Mouse (Mus musculus) kidney, postnatal 0 days (tissue): ENCODE data around the gene Rrnad1. TPM values are rescaled to one million over a fixed set of nuclear protein-coding genes. Genes with fewer than 3 reads are reported as not detected.
A peak's percentile ranks its signal among the peaks of the same experiment; 100 is the strongest.

ENCODE experiments used
- ATAC-seq: fragments of 200-750 bp; cut with Nextera tagmentation; replicated peaks from 2 replicates; pipeline ENCODE4 v1.8.0; 2017; ENCODE audit warnings: low read depth, moderate number of reproducible peaks, moderate TSS enrichment, moderate library complexity; ENCODE audit not compliant: low FRiP score
- DNase-seq: peaks from one replicate; pipeline ENCODE4 v3.0.0-alpha.2; 2016; ENCODE audit warnings: low spot score
- H3K27ac ChIP-seq: fragments of 300-500 bp; sonication (generic); 2 replicates; pipeline ENCODE4 v1.5.1; 2014; ENCODE audit warnings: mild to moderate bottlenecking
- H3K27me3 ChIP-seq: fragments of 300-500 bp; sonication (generic); 2 replicates; pipeline ENCODE4 v1.6.1; 2014; ENCODE audit warnings: low read length, mixed read lengths; ENCODE audit not compliant: insufficient read depth
- H3K36me3 ChIP-seq: fragments of 300-500 bp; sonication (generic); 2 replicates; pipeline ENCODE4 v1.6.1; 2014; ENCODE audit warnings: low read length, mixed read lengths; ENCODE audit not compliant: insufficient read depth
- H3K4me1 ChIP-seq: fragments of 300-500 bp; sonication (generic); replicated peaks from 2 replicates; pipeline ENCODE4 v1.6.1; 2014; ENCODE audit warnings: antibody characterized with exemption, low read length, mixed read lengths; ENCODE audit not compliant: insufficient read depth
- H3K4me2 ChIP-seq: fragments of 300-500 bp; sonication (generic); 2 replicates; pipeline ENCODE4 v1.6.1; 2014; ENCODE audit warnings: mild to moderate bottlenecking, low read length, moderate library complexity, mixed read lengths
- H3K4me3 ChIP-seq: fragments of 300-500 bp; sonication (generic); replicated peaks from 2 replicates; pipeline ENCODE4 v1.5.1; 2014; ENCODE audit warnings: low read depth, low read length
- H3K9ac ChIP-seq: fragments of 300-500 bp; sonication (generic); 2 replicates; pipeline ENCODE4 v1.6.1; 2014; ENCODE audit warnings: low read depth, low read length
- H3K9me3 ChIP-seq: fragments of 300-500 bp; sonication (generic); replicated peaks from 2 replicates; pipeline ENCODE4 v1.6.1; 2016; ENCODE audit warnings: low read length, inconsistent platforms, mixed read lengths
- CTCF ChIP-seq: IDR thresholded peaks from 2 replicates; pipeline ENCODE4 v1.5.1; 2016; ENCODE audit warnings: antibody characterized with exemption, low read depth, mild to moderate bottlenecking, moderate library complexity
- WGBS: fragments of 180-500 bp; shearing (Covaris S2); extraction: QIAGEN DNeasy Blood & Tissue Kit; methylation state at CpG from one replicate; pipeline ENCODE4 v1.1.7; 2014; 5-methylcytosine and 5-hydroxymethylcytosine counted together
- polyA plus RNA-seq: library from polyadenylated mRNA; unstranded; fragments of >200 nt; fragmentation: Nextera tagmentation; extraction: Ambion mirVana; gene quantifications from 2 replicates; pipeline ENCODE4 v1.2.1, GENCODE M21; 2015

Rrnad1 gene
- polyA plus RNA-seq, 1 experiment from 2014 or later = 12.3 TPM

DNA sequence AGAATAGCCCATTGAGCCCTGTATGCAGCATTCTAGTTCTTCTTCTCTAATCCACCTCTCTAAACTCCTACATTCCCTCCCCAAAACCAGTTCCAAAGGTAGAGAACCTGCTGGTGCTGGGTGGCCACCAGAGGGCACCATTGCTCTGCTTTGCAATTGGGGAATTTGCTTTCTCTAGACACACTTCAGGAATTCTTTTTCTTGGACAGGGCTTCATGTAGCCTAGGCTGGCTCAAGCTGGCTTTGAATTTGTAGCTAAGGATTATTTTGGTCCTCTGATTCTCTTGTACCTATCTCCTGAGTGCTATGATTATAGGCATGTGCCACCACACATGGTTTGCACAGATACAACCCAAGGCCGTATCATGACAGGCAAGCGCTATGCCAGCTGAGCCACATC lies 5.3 kb upstream of the Rrnad1 start:
- WGBS = 98% methylated on average over 2 of the region's 2 CpGs
- Histone ChIP-seq H3K9me3 (no peaks in the 10 kb centered on the region), H3K4me1 (peaks cover 6% of the 10 kb centered on the region; the same call in 1 of the 2 replicates), H3K36me3 (peaks cover 47% of the 10 kb centered on the region), H3K4me2 (no peak overlapping the region), H3K9ac (no peak overlapping the region), H3K27me3 (no peaks in the 10 kb centered on the region), H3K27ac (no peak overlapping the region), H3K4me3 (no peak overlapping the region)
- TF ChIP-seq CTCF = peak; percentile 99
- DNase-seq (peak; percentile 90), ATAC-seq (peak; percentile 38; the same call in 1 of the 2 replicates)

DNA sequence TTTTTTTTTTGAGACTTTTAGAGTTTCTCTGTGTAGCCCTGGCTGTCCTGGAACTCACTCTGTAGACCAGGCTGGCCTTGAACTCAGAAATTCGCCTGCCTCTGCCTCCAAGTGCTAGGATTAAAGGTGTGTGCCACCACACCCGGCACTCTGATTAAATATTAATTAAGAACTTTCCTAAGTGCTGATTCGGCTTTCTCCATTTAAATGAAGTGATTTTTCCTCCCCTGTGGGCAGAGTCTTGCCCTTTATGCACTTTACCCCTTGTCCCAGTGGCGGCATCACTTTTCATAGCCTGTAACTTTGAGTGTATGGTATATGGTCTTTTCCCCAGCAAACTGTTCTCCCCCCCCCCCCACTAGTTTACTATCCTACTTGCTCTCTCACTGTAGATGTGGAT lies 4.7 kb upstream of the Rrnad1 start:
- DNase-seq (no peak), ATAC-seq (0 out of 2 replicates have a peak, but pooled peaks have one; percentile 16)
- no peak for TF ChIP-seq CTCF
- Histone ChIP-seq H3K4me3 (no peak overlapping the region), H3K27ac (no peak overlapping the region), H3K9me3 (no peaks in the 10 kb centered on the region), H3K27me3 (no peaks in the 10 kb centered on the region), H3K4me1 (peaks cover 7% of the 10 kb centered on the region; the same call in 1 of the 2 replicates), H3K4me2 (no peak overlapping the region), H3K9ac (no peak overlapping the region), H3K36me3 (peaks cover 43% of the 10 kb centered on the region)
- 71% methylated on average over 4 of the region's 4 CpGs for WGBS

DNA sequence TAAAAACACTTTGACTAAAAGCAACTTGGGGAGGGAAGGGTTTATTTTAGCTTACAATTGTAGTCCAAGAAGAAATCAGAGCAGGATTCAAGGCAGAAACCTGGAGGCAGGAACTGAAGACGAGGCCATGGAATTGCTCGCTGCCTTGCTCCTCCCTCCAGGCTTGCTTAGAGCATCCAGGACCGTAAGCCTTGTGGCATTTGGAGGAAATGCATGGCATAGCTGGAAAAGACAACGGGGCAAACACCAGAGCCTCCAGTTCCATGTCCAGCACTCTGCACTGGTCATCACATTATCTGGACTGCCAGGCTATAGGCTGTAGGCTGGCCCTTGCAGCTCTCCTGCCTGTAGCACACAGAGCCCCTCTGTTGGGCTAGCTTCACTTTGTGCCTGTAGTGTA lies 4.0 kb upstream of the Rrnad1 start:
- Histone ChIP-seq H3K4me3 (no peak overlapping the region), H3K4me1 (peaks cover 7% of the 10 kb centered on the region; the same call in 1 of the 2 replicates), H3K36me3 (peaks cover 36% of the 10 kb centered on the region), H3K9me3 (no peaks in the 10 kb centered on the region), H3K9ac (no peak overlapping the region), H3K4me2 (no peak overlapping the region), H3K27ac (no peak overlapping the region; the same call in 1 of the 2 replicates), H3K27me3 (no peaks in the 10 kb centered on the region)
- DNase-seq (no peak), ATAC-seq (no peak)
- WGBS = 58% methylated on average over 4 of the region's 4 CpGs
- no peak for TF ChIP-seq CTCF

DNA sequence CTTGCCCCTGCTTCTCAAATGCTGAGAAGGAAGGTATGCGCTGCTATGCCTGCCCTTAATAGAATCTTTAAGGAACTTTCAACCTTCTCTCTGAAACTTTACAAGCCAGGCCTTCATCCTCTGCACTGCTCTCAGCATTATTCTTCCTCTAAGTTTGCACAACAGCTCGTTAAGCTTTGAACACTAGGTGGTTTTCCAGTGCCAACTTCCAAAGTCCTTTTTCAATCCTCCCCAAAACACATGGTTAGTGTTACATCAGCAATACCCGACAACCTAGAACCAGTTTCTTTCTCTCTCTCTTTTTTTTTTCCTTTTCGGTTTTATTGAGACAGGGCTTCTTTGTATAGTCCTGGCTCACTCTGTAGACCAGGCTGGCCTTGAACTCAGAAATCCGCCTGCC lies 3.5 kb upstream of the Rrnad1 start:
- 79% methylated on average over 5 of the region's 5 CpGs for whole genome bisulfite sequencing
- no peak overlapping the region for H3K27ac ChIP-seq
- peaks cover 7% of the 10 kb centered on the region; the same call in 1 of the 2 replicates for H3K4me1 ChIP-seq
- no peak for ATAC-seq
- no peaks in the 10 kb centered on the region for H3K9me3 ChIP-seq
- H3K27me3 ChIP-seq = no peaks in the 10 kb centered on the region
- no peak overlapping the region for H3K4me3 ChIP-seq
- no peak for TF ChIP-seq CTCF
- DNase-seq = no peak
- H3K9ac ChIP-seq = no peak overlapping the region
- no peak overlapping the region for H3K4me2 ChIP-seq
- peaks cover 31% of the 10 kb centered on the region for H3K36me3 ChIP-seq

DNA sequence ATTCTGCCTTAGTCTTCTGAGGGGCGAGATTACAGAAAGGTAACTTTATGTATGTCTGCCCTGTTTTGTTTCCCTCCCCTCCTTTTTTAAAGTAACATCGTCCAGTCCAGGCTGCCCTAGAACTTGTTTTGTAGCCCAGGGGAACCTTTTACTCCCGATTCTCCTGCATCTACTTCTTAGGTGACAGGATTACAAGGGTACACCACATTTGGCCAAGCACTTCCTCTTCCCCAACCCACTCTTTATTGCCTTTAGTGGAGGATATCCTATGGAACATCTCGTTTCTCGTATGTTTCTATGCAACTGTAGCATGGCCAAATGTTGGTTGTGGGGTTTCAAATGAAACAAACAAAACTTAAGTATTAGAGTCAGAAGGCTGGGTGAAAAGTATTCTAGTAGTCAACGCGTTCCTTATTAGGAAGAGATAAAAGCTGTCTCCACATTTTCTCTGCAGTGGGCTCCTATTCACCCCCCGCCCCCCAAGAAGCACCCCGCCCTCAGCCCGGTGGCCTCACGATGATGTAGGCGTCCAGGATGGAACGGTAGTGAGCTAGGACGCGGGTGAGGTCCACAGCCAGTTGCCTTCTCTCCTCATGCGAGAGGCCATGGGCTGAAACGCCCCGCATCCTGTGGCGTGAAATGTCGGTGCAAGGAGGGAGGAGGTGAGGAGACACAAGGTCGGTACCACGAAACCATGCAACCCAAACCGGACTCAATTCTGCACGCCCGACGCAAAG lies 1.0 kb downstream of the Rrnad1 start:
- peak overlapping the region; percentile 84 for H3K4me2 ChIP-seq
- H3K36me3 ChIP-seq = peaks cover 29% of the 10 kb centered on the region
- H3K4me3 ChIP-seq = peak overlapping the region; percentile 80
- H3K4me1 ChIP-seq = peaks cover 7% of the 10 kb centered on the region; the same call in 1 of the 2 replicates
- peak; percentile 40 for ATAC-seq
- WGBS = 3% methylated on average over 26 of the region's 26 CpGs
- TF ChIP-seq CTCF = no peak
- no peaks in the 10 kb centered on the region for H3K27me3 ChIP-seq
- peak overlapping the region; percentile 93 for H3K27ac ChIP-seq
- H3K9me3 ChIP-seq = no peaks in the 10 kb centered on the region
- DNase-seq = no peak
- H3K9ac ChIP-seq = peak overlapping the region; percentile 87

DNA sequence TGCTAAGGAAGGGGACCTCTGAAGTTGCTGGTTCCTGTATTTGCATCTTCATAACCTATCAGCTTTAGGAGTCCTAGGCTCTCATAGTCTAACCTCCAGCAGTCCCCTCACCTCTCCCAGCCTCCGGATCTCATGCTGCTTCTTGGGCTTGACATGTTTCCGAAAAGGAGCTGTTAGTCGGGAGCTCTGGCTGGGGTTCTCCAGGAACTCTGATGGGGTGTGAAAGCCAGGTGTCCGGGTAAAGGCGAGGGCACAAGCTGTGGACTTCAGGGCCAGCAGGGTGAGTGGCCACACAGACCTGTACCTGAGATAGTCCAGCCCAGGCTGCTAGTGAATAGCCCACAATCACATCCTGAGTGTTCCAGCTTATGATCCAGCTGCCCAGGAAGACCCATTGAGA lies 3.1 kb downstream of the Rrnad1 start:
- no peak overlapping the region for H3K4me3 ChIP-seq
- WGBS = 93% methylated on average over 5 of the region's 5 CpGs
- peaks cover 7% of the 10 kb centered on the region; the same call in 1 of the 2 replicates for H3K4me1 ChIP-seq

More for the DNA sequence above, 3.1 kb downstream of the Rrnad1 start:
- Histone ChIP-seq H3K9me3 (no peaks in the 10 kb centered on the region), H3K4me2 (no peak overlapping the region), H3K9ac (no peak overlapping the region), H3K27me3 (no peaks in the 10 kb centered on the region), H3K27ac (no peak overlapping the region), H3K36me3 (peaks cover 40% of the 10 kb centered on the region)
- TF ChIP-seq CTCF = no peak
- DNase-seq (no peak), ATAC-seq (no peak)
